Mouse (Mus musculus) T-helper 17 cell (primary cell): ENCODE data around the gene Cacna1b.

Experiments used
- in situ Hi-C, 2 experiments: fragments of 300-600 bp; cut with MboI, MseI; formaldehyde crosslinking; loops; 1 replicate in 1 of 2; 2 replicates in 1 of 2; pipeline ENCODE4 v1.15.1; 2025; ENCODE audit warnings: high pct_unique_total_duplicates in 2 of 2

Gene Cacna1b

DNA sequence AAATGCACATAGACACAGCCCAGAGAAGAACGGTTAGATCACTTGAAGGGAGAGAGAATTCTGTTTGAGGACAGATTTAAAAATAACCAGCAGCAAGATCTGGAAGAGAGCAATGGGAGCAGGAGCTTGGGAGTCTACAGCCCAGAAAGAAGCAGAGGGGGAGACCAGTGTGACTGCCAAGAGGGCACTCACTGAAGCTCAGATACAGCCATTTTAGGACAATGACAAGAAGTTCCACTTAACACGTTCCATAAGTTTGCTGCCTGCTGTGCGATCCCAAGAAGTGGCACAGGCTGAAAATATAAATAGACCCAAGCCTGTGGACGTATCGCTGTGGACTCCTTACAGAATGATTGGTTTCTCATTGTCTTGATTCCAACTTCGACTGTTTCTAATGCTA is 206.6 kb downstream of the Cacna1b start:
- in situ Hi-C loops: no loop called here

DNA sequence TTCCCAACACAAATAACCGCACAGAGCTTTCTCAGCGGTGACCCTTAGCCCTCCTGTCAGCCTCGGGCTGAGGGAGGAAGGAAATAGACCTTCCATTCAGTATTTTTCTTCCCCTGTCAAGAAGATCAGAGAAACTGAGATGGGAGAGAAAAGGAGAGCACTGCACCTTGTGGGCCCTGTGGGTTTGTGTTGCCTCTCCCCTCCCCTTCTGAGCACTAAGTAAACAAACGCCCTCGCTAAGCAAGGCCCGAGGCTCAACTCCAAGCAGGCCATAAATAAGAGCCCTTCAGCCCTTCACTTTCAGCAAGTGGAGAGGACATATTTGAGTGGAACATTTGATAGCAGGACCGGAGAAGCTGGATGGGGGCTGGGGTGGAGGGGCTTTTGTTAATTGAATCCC is 209.0 kb downstream of the Cacna1b start:
- in situ Hi-C loops: no loop called here
